Mouse (Mus musculus) spleen, adult 2 months (tissue): ENCODE results near the gene Mrtfb. TPM values are rescaled to one million over a fixed set of nuclear protein-coding genes. Genes with fewer than 3 reads are reported as not detected.

Experiments
- DNase-seq, 2 experiments: peaks; one replicate each; pipeline versions ENCODE4 v3.0.0 to v3.0.0-alpha.2; 2012 to 2021; ENCODE audit warnings: low spot score in 2 of 2, low read depth in 1 of 2
- H3K27ac ChIP-seq: fragments of 200-500 bp; 2 replicates; pipeline ENCODE4 v1.5.1; 2012; ENCODE audit warnings: low read length, inconsistent platforms; ENCODE audit not compliant: insufficient read depth
- H3K27me3 ChIP-seq: fragments of 200-500 bp; 2 replicates; pipeline ENCODE4 v1.6.1; 2012; ENCODE audit warnings: mild to moderate bottlenecking, moderate library complexity, low read length, inconsistent platforms; ENCODE audit not compliant: control insufficient read depth, insufficient read depth
- H3K36me3 ChIP-seq: fragments of 200-500 bp; 2 replicates; pipeline ENCODE4 v1.6.1; 2012; ENCODE audit warnings: mild to moderate bottlenecking, low read length, inconsistent platforms; ENCODE audit not compliant: control insufficient read depth, insufficient read depth
- H3K4me1 ChIP-seq: fragments of 200-500 bp; 2 replicates; pipeline ENCODE4 v1.6.1; 2011; ENCODE audit warnings: inconsistent platforms; ENCODE audit not compliant: control insufficient read depth, insufficient read depth, insufficient read length
- H3K4me3 ChIP-seq: fragments of 200-500 bp; 2 replicates; pipeline ENCODE4 v1.5.1; 2011; ENCODE audit warnings: mild to moderate bottlenecking, inconsistent platforms; ENCODE audit not compliant: insufficient read depth, insufficient read length; ENCODE audit errors: extremely low read depth
- CTCF ChIP-seq: fragments of 200-500 bp; IDR thresholded peaks from 2 replicates; pipeline ENCODE4 v1.5.1; 2011; ENCODE audit warnings: mild to moderate bottlenecking, inconsistent platforms; ENCODE audit not compliant: insufficient read depth, insufficient read length, insufficient replicate concordance; ENCODE audit errors: extremely low read depth
- POLR2A ChIP-seq: fragments of 200-500 bp; IDR thresholded peaks from 2 replicates; pipeline ENCODE4 v1.6.1; 2011; ENCODE audit warnings: low read depth, low read length, inconsistent platforms
- WGBS: fragments of 180-500 bp; shearing (Covaris S2); methylation state at CpG from one replicate; pipeline ENCODE4 v1.1.7; 2018; 5-methylcytosine and 5-hydroxymethylcytosine counted together
- polyA plus RNA-seq: library from polyadenylated mRNA; depleted of rRNA; stranded (reverse); fragments of >200 nt; gene quantifications from 2 replicates; pipeline ENCODE4 v1.2.3, GENCODE M21; 2012

The Mrtfb gene
- polyA plus RNA-seq, 1 experiment = 4.5 TPM

GRCm38 (mm10) chr16:13451991-13452390 lies 195.7 kb downstream of the Mrtfb start:
- no peak for TF ChIP-seq CTCF
- TF ChIP-seq POLR2A = no peak
- Histone ChIP-seq H3K27me3 (peaks cover 15% of the 10 kb centered on the region), H3K36me3 (no peaks in the 10 kb centered on the region), H3K27ac (no peak overlapping the region), H3K4me1 (no peaks in the 10 kb centered on the region; the same call in none of the 2 replicates), H3K4me3 (no peak overlapping the region)
- DNase-seq = no peak
- WGBS = 92% methylated on average over 4 of the region's 4 CpGs

GRCm38 (mm10) chr16:13452661-13453060 lies 196.4 kb downstream of the Mrtfb start:
- 89% methylated on average over 7 of the region's 7 CpGs for WGBS
- no peak overlapping the region for H3K27ac ChIP-seq
- peaks cover 10% of the 10 kb centered on the region for H3K27me3 ChIP-seq
- H3K4me1 ChIP-seq = no peaks in the 10 kb centered on the region; the same call in 1 of the 2 replicates
- DNase-seq = no peak
- H3K4me3 ChIP-seq = no peak overlapping the region
- H3K36me3 ChIP-seq = no peaks in the 10 kb centered on the region
- TF ChIP-seq CTCF = no peak
- TF ChIP-seq POLR2A = no peak

GRCm38 (mm10) chr16:13454026-13454600 lies 197.8 kb downstream of the Mrtfb start:
- no peaks in the 10 kb centered on the region for H3K4me1 ChIP-seq
- no peaks in the 10 kb centered on the region for H3K36me3 ChIP-seq
- H3K4me3 ChIP-seq = no peak overlapping the region
- peaks cover 1% of the 10 kb centered on the region; the same call in 1 of the 2 replicates for H3K27me3 ChIP-seq
- 92% methylated on average over 10 of the region's 10 CpGs for WGBS
- DNase-seq = no peak
- TF ChIP-seq POLR2A (no peak), CTCF (no peak)
- no peak overlapping the region for H3K27ac ChIP-seq

- no peak overlapping the region for H3K4me3 ChIP-seq
- H3K36me3 ChIP-seq = no peaks in the 10 kb centered on the region
- no peaks in the 10 kb centered on the region for H3K4me1 ChIP-seq
- H3K27me3 ChIP-seq = no peaks in the 10 kb centered on the region
- no peak for DNase-seq
- no peak for TF ChIP-seq POLR2A
- TF ChIP-seq CTCF = no peak
- no peak overlapping the region for H3K27ac ChIP-seq
These were observed 199.3 kb downstream of the Mrtfb start for GRCm38 (mm10) chr16:13455560-13455959.

- no peaks in the 10 kb centered on the region for H3K4me1 ChIP-seq
- H3K36me3 ChIP-seq = no peaks in the 10 kb centered on the region
- no peak for DNase-seq
- TF ChIP-seq CTCF (no peak), POLR2A (no peak)
- H3K27me3 ChIP-seq = no peaks in the 10 kb centered on the region
- no peak overlapping the region for H3K27ac ChIP-seq
- no peak overlapping the region for H3K4me3 ChIP-seq
These were observed 202.3 kb downstream of the Mrtfb start for GRCm38 (mm10) chr16:13458556-13458955.

GRCm38 (mm10) chr16:13460071-13460470 lies 203.8 kb downstream of the Mrtfb start:
- Histone ChIP-seq H3K4me3 (no peak overlapping the region), H3K36me3 (no peaks in the 10 kb centered on the region), H3K4me1 (no peaks in the 10 kb centered on the region), H3K27ac (no peak overlapping the region), H3K27me3 (no peaks in the 10 kb centered on the region)
- WGBS = 82% methylated on average over 1 of the region's 1 CpGs
- no peak for DNase-seq
- TF ChIP-seq POLR2A (no peak), CTCF (no peak)

GRCm38 (mm10) chr16:13460777-13461408 lies 204.6 kb downstream of the Mrtfb start:
- Histone ChIP-seq H3K4me1 (no peaks in the 10 kb centered on the region), H3K27me3 (no peaks in the 10 kb centered on the region), H3K27ac (no peak overlapping the region), H3K36me3 (no peaks in the 10 kb centered on the region), H3K4me3 (no peak overlapping the region)
- no peak for DNase-seq
- no peak for TF ChIP-seq POLR2A
- 81% methylated on average over 3 of the region's 3 CpGs for WGBS
